Mouse (Mus musculus): ENCODE measurements at regions not wholly inside any gene's neighbourhood (a gene's known extent, or its start where the extent isn't known, plus 50 kb on each side); places are given as distances from the start of the nearest gene placed in this dataset.

DNA sequence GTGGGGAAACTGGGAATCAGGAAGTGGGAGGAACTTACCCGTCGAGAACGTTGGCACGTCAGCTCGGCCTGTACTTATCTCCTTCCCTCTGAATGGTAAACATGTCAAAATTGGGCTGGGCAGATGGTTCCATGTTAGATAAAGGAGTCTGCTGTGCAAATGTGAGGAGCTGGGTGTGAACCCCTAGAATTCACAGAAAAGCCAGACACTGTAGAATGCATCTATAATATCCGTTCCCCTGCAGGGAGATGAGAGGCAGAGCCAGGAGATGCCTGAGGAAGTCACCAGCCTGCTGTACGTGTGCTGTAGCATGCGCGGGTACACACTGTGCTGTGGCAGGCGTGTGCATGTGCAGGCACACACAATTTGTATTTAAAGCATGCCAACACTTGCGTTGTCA lies 381.0 kb downstream of the Matn1 start:
- TF ChIP-seq CTCF (IDR thresholded peaks at IDR 0.05): no peak
- TF ChIP-seq EP300 (IDR thresholded peaks at IDR 0.05): no peak
